Mouse (Mus musculus) liver, embryonic 11.5 days (tissue): ENCODE data around the gene Stk25. TPM values are rescaled to one million over a fixed set of nuclear protein-coding genes. Genes with fewer than 3 reads are reported as not detected.

Experiments
- ATAC-seq: fragments of 200-750 bp; cut with Nextera tagmentation; replicated peaks from 2 replicates; pipeline ENCODE4 v1.8.0; 2017; ENCODE audit warnings: moderate number of reproducible peaks, mild to moderate bottlenecking, moderate TSS enrichment, moderate library complexity; ENCODE audit not compliant: low FRiP score
- DNase-seq: peaks from one replicate; pipeline ENCODE4 v3.0.0-alpha.2; 2017; ENCODE audit warnings: low spot score
- H3K27ac ChIP-seq: fragments of 300-500 bp; sonication (generic); 2 replicates; pipeline ENCODE4 v1.5.1; 2014; ENCODE audit warnings: mild to moderate bottlenecking, low read depth, low read length, control low read depth
- H3K27me3 ChIP-seq: fragments of 300-500 bp; sonication (generic); replicated peaks from 2 replicates; pipeline ENCODE4 v1.6.1; 2014; ENCODE audit warnings: low read length, mixed read lengths; ENCODE audit not compliant: control insufficient read depth, insufficient read depth
- H3K36me3 ChIP-seq: fragments of 300-500 bp; sonication (generic); 2 replicates; pipeline ENCODE4 v1.6.1; 2014; ENCODE audit warnings: mild to moderate bottlenecking, low read length, moderate library complexity, mixed read lengths; ENCODE audit not compliant: control insufficient read depth, insufficient read depth
- H3K4me1 ChIP-seq: fragments of 300-500 bp; sonication (generic); replicated peaks from 2 replicates; pipeline ENCODE4 v1.6.1; 2014; ENCODE audit warnings: low read length, mixed read lengths; ENCODE audit not compliant: control insufficient read depth, insufficient read depth
- H3K4me2 ChIP-seq: fragments of 300-500 bp; sonication (generic); 2 replicates; pipeline ENCODE4 v1.6.1; 2014; ENCODE audit warnings: mild to moderate bottlenecking, control low read depth, moderate library complexity
- H3K4me3 ChIP-seq: fragments of 300-500 bp; sonication (generic); 2 replicates; pipeline ENCODE4 v1.5.1; 2014; ENCODE audit warnings: low read depth, low read length, control low read depth
- H3K9ac ChIP-seq: fragments of 300-500 bp; sonication (generic); 2 replicates; pipeline ENCODE4 v1.6.1; 2014; ENCODE audit warnings: low read depth, low read length, control low read depth
- H3K9me3 ChIP-seq: fragments of 300-500 bp; sonication (generic); 2 replicates; pipeline ENCODE4 v1.6.1; 2016; ENCODE audit warnings: low read length, inconsistent platforms, mixed read lengths; ENCODE audit not compliant: control insufficient read depth
- WGBS: fragments of 180-500 bp; shearing (Covaris S2); extraction: QIAGEN DNeasy Blood & Tissue Kit; methylation state at CpG from one replicate; pipeline ENCODE4 v1.1.7; 2014; 5-methylcytosine and 5-hydroxymethylcytosine counted together
- polyA plus RNA-seq: library from polyadenylated mRNA; unstranded; fragments of >200 nt; fragmentation: Nextera tagmentation; extraction: Ambion mirVana; gene quantifications from 2 replicates; pipeline ENCODE4 v1.2.1, GENCODE M21; 2014

Stk25 gene
- polyA plus RNA-seq, 1 experiment from 2014 or later: 102 TPM

GRCm38 (mm10) chr1:93577066-93577465, 81.4 kb downstream of the Stk25 start:
- Histone ChIP-seq H3K9me3 (no peaks in the 10 kb centered on the region), H3K36me3 (no peaks in the 10 kb centered on the region), H3K27me3 (no peaks in the 10 kb centered on the region), H3K27ac (no peak overlapping the region), H3K4me2 (no peak overlapping the region), H3K4me1 (no peaks in the 10 kb centered on the region), H3K4me3 (no peak overlapping the region), H3K9ac (no peak overlapping the region)
- 78% methylated on average over 3 of the region's 3 CpGs for WGBS
- ATAC-seq (no peak), DNase-seq (no peak)

Other genes starting within 250 kb of the Stk25 start
- 106 and 113 TPM in 2 replicates for gene Hdlbp, start 179.8 kb downstream of the Stk25 start, polyA plus RNA-seq
- gene Farp2, start 146.6 kb downstream of the Stk25 start, polyA plus RNA-seq: 2.3 and 2.7 TPM in 2 replicates
- 11.3 and 12.2 TPM in 2 replicates for gene Bok, start 27.0 kb upstream of the Stk25 start, polyA plus RNA-seq
- gene Atg4b, start 92.8 kb upstream of the Stk25 start, polyA plus RNA-seq: 86.2 and 87.6 TPM in 2 replicates
- 28.9 and 31.7 TPM in 2 replicates for gene Thap4, start 96.2 kb upstream of the Stk25 start, polyA plus RNA-seq
- 297 and 324 TPM in 2 replicates for gene Dtymk, start 143.3 kb upstream of the Stk25 start, polyA plus RNA-seq
- gene Ing5, start 145.3 kb upstream of the Stk25 start, polyA plus RNA-seq: 23.1 and 24.2 TPM in 2 replicates
- 10.1 and 12.3 TPM in 2 replicates for gene D2hgdh, start 166.2 kb upstream of the Stk25 start, polyA plus RNA-seq
- not detected in 2 replicates for gene Gal3st2, start 202.6 kb upstream of the Stk25 start, polyA plus RNA-seq